Mouse (Mus musculus): ENCODE results near the gene Pik3ap1. TPM values are rescaled to one million over a fixed set of nuclear protein-coding genes. Genes with fewer than 3 reads are reported as not detected.

Pik3ap1 gene
- polyA plus RNA-seq, 1 experiment from 2014 or later, result 1.7 TPM

GRCm38 (mm10) chr19:41374658-41375057, 10.2 kb downstream of the Pik3ap1 start:
- 90% methylated on average over 5 of the region's 5 CpGs for WGBS
- Histone ChIP-seq H3K9me3 (replicated peaks; ENCODE audit: control insufficient read depth, low read length) (no peaks in the 10 kb centered on the region), H3K4me1 (ENCODE audit: control insufficient read depth, insufficient read depth, low read length) (no peaks in the 10 kb centered on the region), H3K4me3 (ENCODE audit: low read length) (no peak overlapping the region), H3K36me3 (ENCODE audit: control insufficient read depth, insufficient read depth) (no peaks in the 10 kb centered on the region), H3K27me3 (ENCODE audit: control insufficient read depth, insufficient read depth, low read length) (no peaks in the 10 kb centered on the region), H3K9ac (ENCODE audit: low read length) (no peak overlapping the region), H3K27ac (ENCODE audit: low read length) (no peak overlapping the region), H3K4me2 (ENCODE audit: low read depth, low read length) (no peak overlapping the region)
- ATAC-seq (replicated peaks; ENCODE audit: extremely low read depth, insufficient read depth, low FRiP score), result no peak

- no peak for ATAC-seq (replicated peaks; ENCODE audit: extremely low read depth, insufficient read depth, low FRiP score)
- 78% methylated on average over 4 of the region's 4 CpGs for WGBS
- Histone ChIP-seq H3K27ac (ENCODE audit: low read length) (no peak overlapping the region), H3K9me3 (replicated peaks; ENCODE audit: control insufficient read depth, low read length) (no peaks in the 10 kb centered on the region), H3K36me3 (ENCODE audit: control insufficient read depth, insufficient read depth) (no peaks in the 10 kb centered on the region), H3K4me3 (ENCODE audit: low read length) (no peak overlapping the region), H3K4me1 (ENCODE audit: control insufficient read depth, insufficient read depth, low read length) (no peaks in the 10 kb centered on the region), H3K4me2 (ENCODE audit: low read depth, low read length) (no peak overlapping the region), H3K27me3 (ENCODE audit: control insufficient read depth, insufficient read depth, low read length) (no peaks in the 10 kb centered on the region), H3K9ac (ENCODE audit: low read length) (no peak overlapping the region)
Measured at GRCm38 (mm10) chr19:41372322-41372721, 12.6 kb downstream of the Pik3ap1 start.

- no peak for ATAC-seq (replicated peaks; ENCODE audit: extremely low read depth, insufficient read depth, low FRiP score)
- H3K4me1 ChIP-seq (ENCODE audit: control insufficient read depth, insufficient read depth, low read length), result no peaks in the 10 kb centered on the region
Measured at GRCm38 (mm10) chr19:41371373-41371772, 13.5 kb downstream of the Pik3ap1 start.

GRCm38 (mm10) chr19:41369557-41370460, 15.1 kb downstream of the Pik3ap1 start:
- H3K36me3 ChIP-seq (ENCODE audit: control insufficient read depth, insufficient read depth), result no peaks in the 10 kb centered on the region
- WGBS, result 72% methylated on average over 11 of the region's 11 CpGs
- H3K27ac ChIP-seq (ENCODE audit: low read length), result no peak overlapping the region
- H3K9me3 ChIP-seq (replicated peaks; ENCODE audit: control insufficient read depth, low read length), result no peaks in the 10 kb centered on the region
- H3K4me2 ChIP-seq (ENCODE audit: low read depth, low read length), result no peak overlapping the region
- no peak overlapping the region for H3K4me3 ChIP-seq (ENCODE audit: low read length)
- H3K27me3 ChIP-seq (ENCODE audit: control insufficient read depth, insufficient read depth, low read length), result no peaks in the 10 kb centered on the region
- H3K4me1 ChIP-seq (ENCODE audit: control insufficient read depth, insufficient read depth, low read length), result no peaks in the 10 kb centered on the region
- no peak overlapping the region for H3K9ac ChIP-seq (ENCODE audit: low read length)
- no peak for ATAC-seq (replicated peaks; ENCODE audit: extremely low read depth, insufficient read depth, low FRiP score)

More at GRCm38 (mm10) chr19:41371373-41371772, 13.5 kb downstream of the Pik3ap1 start:
- H3K4me2 ChIP-seq (ENCODE audit: low read depth, low read length), result no peak overlapping the region
- no peaks in the 10 kb centered on the region for H3K36me3 ChIP-seq (ENCODE audit: control insufficient read depth, insufficient read depth)
- H3K27ac ChIP-seq (ENCODE audit: low read length), result no peak overlapping the region
- H3K27me3 ChIP-seq (ENCODE audit: control insufficient read depth, insufficient read depth, low read length), result no peaks in the 10 kb centered on the region
- H3K9me3 ChIP-seq (replicated peaks; ENCODE audit: control insufficient read depth, low read length), result no peaks in the 10 kb centered on the region
- no peak overlapping the region for H3K4me3 ChIP-seq (ENCODE audit: low read length)
- WGBS, result 51% methylated on average over 4 of the region's 4 CpGs
- no peak overlapping the region for H3K9ac ChIP-seq (ENCODE audit: low read length)

GRCm38 (mm10) chr19:41366854-41367517, 17.9 kb downstream of the Pik3ap1 start:
- H3K4me2 ChIP-seq (ENCODE audit: low read depth, low read length), result no peak overlapping the region
- WGBS, result 41% methylated on average over 9 of the region's 9 CpGs
- H3K27ac ChIP-seq (ENCODE audit: low read length), result no peak overlapping the region
- no peak overlapping the region for H3K9ac ChIP-seq (ENCODE audit: low read length)
- no peaks in the 10 kb centered on the region for H3K4me1 ChIP-seq (ENCODE audit: control insufficient read depth, insufficient read depth, low read length)
- no peaks in the 10 kb centered on the region for H3K9me3 ChIP-seq (replicated peaks; ENCODE audit: control insufficient read depth, low read length)
- ATAC-seq (replicated peaks; ENCODE audit: extremely low read depth, insufficient read depth, low FRiP score), result no peak
- no peaks in the 10 kb centered on the region for H3K27me3 ChIP-seq (ENCODE audit: control insufficient read depth, insufficient read depth, low read length)
- no peaks in the 10 kb centered on the region for H3K36me3 ChIP-seq (ENCODE audit: control insufficient read depth, insufficient read depth)
- H3K4me3 ChIP-seq (ENCODE audit: low read length), result no peak overlapping the region

GRCm38 (mm10) chr19:41366192-41366853, 18.6 kb downstream of the Pik3ap1 start:
- Histone ChIP-seq H3K4me2 (ENCODE audit: low read depth, low read length) (no peak overlapping the region), H3K4me3 (ENCODE audit: low read length) (no peak overlapping the region), H3K27ac (ENCODE audit: low read length) (no peak overlapping the region), H3K9ac (ENCODE audit: low read length) (no peak overlapping the region), H3K27me3 (ENCODE audit: control insufficient read depth, insufficient read depth, low read length) (no peaks in the 10 kb centered on the region), H3K4me1 (ENCODE audit: control insufficient read depth, insufficient read depth, low read length) (no peaks in the 10 kb centered on the region), H3K36me3 (ENCODE audit: control insufficient read depth, insufficient read depth) (no peaks in the 10 kb centered on the region), H3K9me3 (replicated peaks; ENCODE audit: control insufficient read depth, low read length) (no peaks in the 10 kb centered on the region)
- no peak for ATAC-seq (replicated peaks; ENCODE audit: extremely low read depth, insufficient read depth, low FRiP score)
- 81% methylated on average over 16 of the region's 16 CpGs for WGBS

GRCm38 (mm10) chr19:41365570-41365969, 19.3 kb downstream of the Pik3ap1 start:
- 80% methylated on average over 5 of the region's 5 CpGs for WGBS
- H3K27me3 ChIP-seq (ENCODE audit: control insufficient read depth, insufficient read depth, low read length), result no peaks in the 10 kb centered on the region
- no peaks in the 10 kb centered on the region for H3K9me3 ChIP-seq (replicated peaks; ENCODE audit: control insufficient read depth, low read length)
- no peak overlapping the region for H3K4me2 ChIP-seq (ENCODE audit: low read depth, low read length)
- no peaks in the 10 kb centered on the region for H3K4me1 ChIP-seq (ENCODE audit: control insufficient read depth, insufficient read depth, low read length)
- H3K27ac ChIP-seq (ENCODE audit: low read length), result no peak overlapping the region
- no peak overlapping the region for H3K4me3 ChIP-seq (ENCODE audit: low read length)
- H3K36me3 ChIP-seq (ENCODE audit: control insufficient read depth, insufficient read depth), result no peaks in the 10 kb centered on the region
- no peak for ATAC-seq (replicated peaks; ENCODE audit: extremely low read depth, insufficient read depth, low FRiP score)
- H3K9ac ChIP-seq (ENCODE audit: low read length), result no peak overlapping the region

GRCm38 (mm10) chr19:41364509-41364908, 20.4 kb downstream of the Pik3ap1 start:
- Histone ChIP-seq H3K9me3 (replicated peaks; ENCODE audit: control insufficient read depth, low read length) (no peaks in the 10 kb centered on the region), H3K27me3 (ENCODE audit: control insufficient read depth, insufficient read depth, low read length) (no peaks in the 10 kb centered on the region), H3K36me3 (ENCODE audit: control insufficient read depth, insufficient read depth) (no peaks in the 10 kb centered on the region), H3K4me2 (ENCODE audit: low read depth, low read length) (no peak overlapping the region), H3K4me1 (ENCODE audit: control insufficient read depth, insufficient read depth, low read length) (no peaks in the 10 kb centered on the region), H3K9ac (ENCODE audit: low read length) (no peak overlapping the region), H3K27ac (ENCODE audit: low read length) (no peak overlapping the region), H3K4me3 (ENCODE audit: low read length) (no peak overlapping the region)
- WGBS, result 86% methylated on average over 3 of the region's 3 CpGs
- ATAC-seq (replicated peaks; ENCODE audit: extremely low read depth, insufficient read depth, low FRiP score), result no peak

GRCm38 (mm10) chr19:41362963-41363362, 21.9 kb downstream of the Pik3ap1 start:
- H3K4me2 ChIP-seq (ENCODE audit: low read depth, low read length), result no peak overlapping the region
- no peaks in the 10 kb centered on the region for H3K36me3 ChIP-seq (ENCODE audit: control insufficient read depth, insufficient read depth)
- no peak for ATAC-seq (replicated peaks; ENCODE audit: extremely low read depth, insufficient read depth, low FRiP score)
- H3K27me3 ChIP-seq (ENCODE audit: control insufficient read depth, insufficient read depth, low read length), result no peaks in the 10 kb centered on the region
- H3K9ac ChIP-seq (ENCODE audit: low read length), result no peak overlapping the region
- no peak overlapping the region for H3K27ac ChIP-seq (ENCODE audit: low read length)
- H3K4me1 ChIP-seq (ENCODE audit: control insufficient read depth, insufficient read depth, low read length), result no peaks in the 10 kb centered on the region
- no peaks in the 10 kb centered on the region for H3K9me3 ChIP-seq (replicated peaks; ENCODE audit: control insufficient read depth, low read length)
- no peak overlapping the region for H3K4me3 ChIP-seq (ENCODE audit: low read length)
- 71% methylated on average over 2 of the region's 2 CpGs for WGBS

Measured in heart, embryonic 16.5 days (tissue).